ENCODE assay signal across 8 mouse cellular contexts in genomic region chr7:81493331-81494021, GRCm38 (mm10). TPM values are rescaled to one million over a fixed set of nuclear protein-coding genes. Genes with fewer than 3 reads are reported as not detected.
A peak's percentile ranks its signal among the peaks of the same experiment; 100 is the strongest.
DNase-seq lines count a peak whose midpoint lies in the region; ATAC-seq lines count a peak whose summit lies in the region.

Ap3b2 (minus strand) TSS chr7:81493925.

- peak within 1 kb of the TSS; percentile 91 for H3K9ac ChIP-seq in hindbrain, embryonic 14.5 days

- 0 out of 2 replicates have a peak, but pooled peaks cover 4% of the 10 kb centered on the region for H3K36me3 ChIP-seq in hindbrain, embryonic 14.5 days (replicated peaks; ENCODE audit: control insufficient read depth, insufficient read depth)

- H3K4me1 ChIP-seq in hindbrain, embryonic 14.5 days (replicated peaks; ENCODE audit: control insufficient read depth, insufficient read depth, low read length), result peaks cover 26% of the 10 kb centered on the region

- H3K4me2 ChIP-seq in hindbrain, embryonic 14.5 days (replicated peaks), result peak within 1 kb of the TSS; percentile 69

- ATAC-seq in hindbrain, embryonic 14.5 days (ENCODE audit: low FRiP score), result peak; percentile 92

- WGBS in hindbrain, embryonic 14.5 days, result under 1% methylated on average over 57 of the region's 57 CpGs

- H3K27me3 ChIP-seq in hindbrain, embryonic 14.5 days (ENCODE audit: control insufficient read depth, insufficient read depth, low read length), result no peaks in the 10 kb centered on the region

- peak within 1 kb of the TSS; percentile 96 for H3K27ac ChIP-seq in hindbrain, embryonic 14.5 days

- DNase-seq in WW6 (ENCODE audit: low read depth, low spot score), result peak; percentile 64
- DNase-seq in cerebellum, postnatal 14 days, result peak; percentile 84 to 87
- peak; percentile 60 to 70 for DNase-seq in frontal cortex, postnatal 25 days (ENCODE audit: low spot score in 2 of 2)
- DNase-seq in hindbrain, embryonic 14.5 days (ENCODE audit: low spot score), result peak; percentile 72
- DNase-seq in layer of hippocampus, postnatal 36 days, result peak; percentile 76 to 82
- DNase-seq in lung, postnatal 10 days, result peak; percentile 69
- DNase-seq in retina, embryonic 14.5 days (ENCODE audit: low spot score), result peak; percentile 82
- DNase-seq in urinary bladder, postnatal 14 days (ENCODE audit: low spot score), result peak; percentile 59

- H3K9me3 ChIP-seq in hindbrain, embryonic 14.5 days (ENCODE audit: control insufficient read depth, low read length), result no peaks in the 10 kb centered on the region

- peak within 1 kb of the TSS; percentile 62 for H3K4me3 ChIP-seq in hindbrain, embryonic 14.5 days (replicated peaks; ENCODE audit: low read length)

RNA-seq across cellular contexts. Expression of gene Ap3b2, which starts in this region (rescaled TPM):
- polyA plus RNA-seq in hindbrain, embryonic 14.5 days (2014; fragmentation: Nextera tagmentation; extraction: Ambion mirVana), result 120 and 128 TPM in 2 replicates
- 100 to 1,000 TPM; 163 to 170 TPM for total RNA-seq in layer of hippocampus, postnatal 36 days (2021)

Comparison
In these comparisons a context has a peak if more than half of its experiments do, and no peak if none do; other contexts are left out.
1. Peak in every context shown above with its lines: DNase-seq, ATAC-seq, H3K4me3 ChIP-seq and H3K27ac ChIP-seq.